Mouse (Mus musculus): ENCODE results near the gene Usp7. TPM values are rescaled to one million over a fixed set of nuclear protein-coding genes. Genes with fewer than 3 reads are reported as not detected.

The Usp7 gene
- total and polyA plus RNA-seq, 3 experiments, result 94.2 to 425 (median 101) TPM

GRCm38 (mm10) chr16:8736757-8737156 lies 55.4 kb downstream of the Usp7 start (continued):
- TF ChIP-seq USF2 (IDR thresholded peaks at IDR 0.05; ENCODE audit: borderline replicate concordance in 1 of 2, insufficient read depth in 1 of 2, low read depth in 1 of 2, low read length in 2 of 2), result no peak

- H3K4me3 ChIP-seq (ENCODE audit: control insufficient read depth in 1 of 2, insufficient read depth in 1 of 2, low read depth in 2 of 2, low read length in 2 of 2), result peak overlapping the region; percentile 73 to 93
- no peaks in the 10 kb centered on the region for H3K27me3 ChIP-seq (ENCODE audit: control insufficient read depth in 1 of 2, insufficient read depth in 2 of 2, low read length in 2 of 2)
- H3K9ac ChIP-seq (ENCODE audit: control insufficient read depth, low read depth, low read length, poor library complexity, severe bottlenecking), result peak overlapping the region; percentile 97
- H3K79me2 ChIP-seq (ENCODE audit: control insufficient read depth, insufficient read depth, low read length, poor library complexity), result peaks cover 77% of the 10 kb centered on the region
- H3K36me3 ChIP-seq (ENCODE audit: control insufficient read depth in 1 of 2, insufficient read depth in 2 of 2, low read length in 2 of 2), result peaks cover 4 to 24% of the 10 kb centered on the region in 2 experiments
- DNase-seq (ENCODE audit: low read depth, low spot score), result peak; percentile 42
- H3K27ac ChIP-seq (ENCODE audit: control insufficient read depth, low read depth, low read length), result no peak overlapping the region
- H3K4me1 ChIP-seq (ENCODE audit: control insufficient read depth in 1 of 2, insufficient read depth in 2 of 2, low read length in 2 of 2), result peaks cover 4 to 30% of the 10 kb centered on the region in 2 experiments; a peak in 3 of 4 replicates
- no peak for TF ChIP-seq MAFK (IDR thresholded peaks at IDR 0.05; ENCODE audit: borderline replicate concordance, low read depth, low read length)
- TF ChIP-seq ZC3H11A (IDR thresholded peaks at IDR 0.05; ENCODE audit: low read depth, low read length), result no peak
- no peaks in the 10 kb centered on the region for H3K9me3 ChIP-seq (replicated peaks; ENCODE audit: insufficient read depth, low read length)
Measured at GRCm38 (mm10) chr16:8736032-8736431, 56.1 kb downstream of the Usp7 start.

- Histone ChIP-seq H3K9me3 (replicated peaks; ENCODE audit: insufficient read depth, low read length) (no peaks in the 10 kb centered on the region), H3K27me3 (ENCODE audit: control insufficient read depth in 1 of 2, insufficient read depth in 2 of 2, low read length in 2 of 2) (no peaks in the 10 kb centered on the region), H3K79me2 (ENCODE audit: control insufficient read depth, insufficient read depth, low read length, poor library complexity) (peaks cover 89% of the 10 kb centered on the region), H3K4me3 (ENCODE audit: control insufficient read depth in 1 of 2, insufficient read depth in 1 of 2, low read depth in 2 of 2, low read length in 2 of 2) (no peak overlapping the region), H3K4me1 (ENCODE audit: control insufficient read depth in 1 of 2, insufficient read depth in 2 of 2, low read length in 2 of 2) (peaks cover 4 to 35% of the 10 kb centered on the region in 2 experiments; a peak in 3 of 4 replicates), H3K9ac (ENCODE audit: control insufficient read depth, low read depth, low read length, poor library complexity, severe bottlenecking) (no peak overlapping the region), H3K36me3 (ENCODE audit: control insufficient read depth in 1 of 2, insufficient read depth in 2 of 2, low read length in 2 of 2) (peaks cover 4 to 30% of the 10 kb centered on the region in 2 experiments), H3K27ac (ENCODE audit: control insufficient read depth, low read depth, low read length) (no peak overlapping the region)
- TF ChIP-seq POLR2A (IDR thresholded peaks at IDR 0.05; ENCODE audit: control insufficient read depth in 1 of 2, insufficient read depth in 1 of 2, low read depth in 1 of 2, low read length in 2 of 2, poor library complexity in 1 of 2) (no peak), CHD2 (IDR thresholded peaks at IDR 0.05; ENCODE audit: low read length) (no peak), NELFE (IDR thresholded peaks at IDR 0.05; ENCODE audit: low read depth, low read length) (no peak), ETS1 (IDR thresholded peaks at IDR 0.05; ENCODE audit: low read depth, low read length) (no peak), ZNF384 (IDR thresholded peaks at IDR 0.05; ENCODE audit: low read depth, low read length) (no peak), MAX (IDR thresholded peaks at IDR 0.05; ENCODE audit: low read length) (no peak), ELF1 (IDR thresholded peaks at IDR 0.05; ENCODE audit: low read depth, low read length) (no peak), BHLHE40 (IDR thresholded peaks at IDR 0.05; ENCODE audit: borderline replicate concordance, low read depth, low read length) (no peak), ZMIZ1 (IDR thresholded peaks at IDR 0.05; ENCODE audit: low read depth, low read length) (no peak), ZKSCAN1 (IDR thresholded peaks at IDR 0.05; ENCODE audit: low read depth, low read length) (no peak), CTCF (IDR thresholded peaks at IDR 0.05 in 2 of 3, conservative IDR thresholded peaks at IDR 0.05 in 1 of 3; ENCODE audit: control insufficient read depth in 1 of 3, insufficient read depth in 1 of 3, low read depth in 2 of 3, low read length in 3 of 3, poor library complexity in 1 of 3, severe bottlenecking in 1 of 3) (no peak), TCF12 (IDR thresholded peaks at IDR 0.05; ENCODE audit: low read depth, low read length) (no peak)
- no peak for DNase-seq (ENCODE audit: low read depth, low spot score)
Measured at GRCm38 (mm10) chr16:8734693-8735092, 57.4 kb downstream of the Usp7 start.

All from MEL (cell line).